Mouse (Mus musculus) limb, embryonic 12.5 days (tissue): ENCODE data around the gene Rmdn3. TPM values are rescaled to one million over a fixed set of nuclear protein-coding genes. Genes with fewer than 3 reads are reported as not detected.
A peak's percentile ranks its signal among the peaks of the same experiment; 100 is the strongest.

ENCODE experiments used
- ATAC-seq: fragments of 200-750 bp; cut with Nextera tagmentation; 2 replicates; pipeline ENCODE4 v1.8.0; 2017; ENCODE audit warnings: low read depth, moderate TSS enrichment; ENCODE audit not compliant: insufficient number of reproducible peaks, insufficient read depth, low FRiP score, low TSS enrichment
- H3K27ac ChIP-seq: fragments of 300-500 bp; sonication (generic); 2 replicates; pipeline ENCODE4 v1.5.1; 2016; ENCODE audit warnings: mild to moderate bottlenecking, moderate library complexity
- H3K27me3 ChIP-seq: fragments of 300-500 bp; sonication (generic); 2 replicates; pipeline ENCODE4 v1.6.1; 2016; ENCODE audit warnings: mild to moderate bottlenecking, moderate library complexity
- H3K36me3 ChIP-seq: fragments of 300-500 bp; sonication (generic); 2 replicates; pipeline ENCODE4 v1.6.1; 2016; ENCODE audit warnings: mild to moderate bottlenecking, moderate library complexity
- H3K4me1 ChIP-seq: fragments of 300-500 bp; sonication (generic); replicated peaks from 2 replicates; pipeline ENCODE4 v1.6.1; 2016
- H3K4me2 ChIP-seq: fragments of 300-500 bp; sonication (generic); 2 replicates; pipeline ENCODE4 v1.6.1; 2016; ENCODE audit warnings: mild to moderate bottlenecking, moderate library complexity
- H3K4me3 ChIP-seq: fragments of 300-500 bp; sonication (generic); replicated peaks from 2 replicates; pipeline ENCODE4 v1.5.1; 2016; ENCODE audit warnings: mild to moderate bottlenecking
- H3K9ac ChIP-seq: fragments of 300-500 bp; sonication (generic); replicated peaks from 2 replicates; pipeline ENCODE4 v1.6.1; 2016; ENCODE audit warnings: mild to moderate bottlenecking, moderate library complexity
- H3K9me3 ChIP-seq: fragments of 300-500 bp; sonication (generic); 2 replicates; pipeline ENCODE4 v1.6.1; 2016; ENCODE audit warnings: mild to moderate bottlenecking, moderate library complexity
- WGBS: fragments of 180-500 bp; shearing (Covaris S2); methylation state at CpG from one replicate; pipeline ENCODE4 v1.1.7; 2016; 5-methylcytosine and 5-hydroxymethylcytosine counted together
- polyA plus RNA-seq: library from polyadenylated mRNA; unstranded; fragments of >200 nt; fragmentation: Nextera tagmentation; extraction: Ambion mirVana; gene quantifications from 2 replicates; pipeline ENCODE4 v1.2.1, GENCODE M21; 2016

Gene Rmdn3
- polyA plus RNA-seq, 1 experiment from 2014 or later, result 47.1 TPM

- H3K36me3 ChIP-seq, result peaks cover 91% of the 10 kb centered on the region
- H3K4me3 ChIP-seq, result no peak overlapping the region
- H3K27me3 ChIP-seq, result no peaks in the 10 kb centered on the region
- no peak overlapping the region for H3K4me2 ChIP-seq
- WGBS, result 86% methylated on average over 22 of the region's 22 CpGs
- H3K4me1 ChIP-seq, result no peaks in the 10 kb centered on the region
- H3K9me3 ChIP-seq, result peaks cover 5% of the 10 kb centered on the region; the same call in 1 of the 2 replicates
- ATAC-seq, result no peak
- no peak overlapping the region for H3K9ac ChIP-seq
- H3K27ac ChIP-seq, result no peak overlapping the region
Measured at GRCm38 (mm10) chr2:119147160-119147678, 9.6 kb downstream of the Rmdn3 start.

- no peaks in the 10 kb centered on the region for H3K4me1 ChIP-seq
- WGBS, result 92% methylated on average over 6 of the region's 6 CpGs
Measured at GRCm38 (mm10) chr2:119146435-119146834, 10.4 kb downstream of the Rmdn3 start.

GRCm38 (mm10) chr2:119145199-119145598, 11.6 kb downstream of the Rmdn3 start:
- Histone ChIP-seq H3K36me3 (peaks cover 90% of the 10 kb centered on the region), H3K27ac (no peak overlapping the region), H3K4me1 (no peaks in the 10 kb centered on the region), H3K27me3 (no peaks in the 10 kb centered on the region), H3K9me3 (peaks cover 5% of the 10 kb centered on the region; the same call in 1 of the 2 replicates), H3K4me3 (no peak overlapping the region), H3K9ac (no peak overlapping the region), H3K4me2 (no peak overlapping the region)
- WGBS, result 93% methylated on average over 2 of the region's 2 CpGs
- no peak for ATAC-seq

More at GRCm38 (mm10) chr2:119146435-119146834, 10.4 kb downstream of the Rmdn3 start:
- no peak overlapping the region for H3K4me2 ChIP-seq
- no peaks in the 10 kb centered on the region for H3K27me3 ChIP-seq
- H3K27ac ChIP-seq, result no peak overlapping the region
- H3K9ac ChIP-seq, result no peak overlapping the region
- no peak overlapping the region for H3K4me3 ChIP-seq
- H3K9me3 ChIP-seq, result peaks cover 5% of the 10 kb centered on the region; the same call in 1 of the 2 replicates
- no peak for ATAC-seq
- peaks cover 91% of the 10 kb centered on the region for H3K36me3 ChIP-seq

GRCm38 (mm10) chr2:119136346-119136898, 20.4 kb downstream of the Rmdn3 start:
- no peak overlapping the region for H3K4me2 ChIP-seq
- peaks cover 94% of the 10 kb centered on the region for H3K36me3 ChIP-seq
- no peak overlapping the region for H3K27ac ChIP-seq
- H3K4me3 ChIP-seq, result no peak overlapping the region
- no peak overlapping the region for H3K9ac ChIP-seq
- 87% methylated on average over 5 of the region's 5 CpGs for WGBS
- H3K9me3 ChIP-seq, result no peaks in the 10 kb centered on the region
- ATAC-seq, result no peak
- H3K27me3 ChIP-seq, result no peaks in the 10 kb centered on the region
- H3K4me1 ChIP-seq, result no peaks in the 10 kb centered on the region

GRCm38 (mm10) chr2:119113121-119113925, 43.5 kb downstream of the Rmdn3 start:
- Histone ChIP-seq H3K27ac (peak overlapping the region; percentile 89), H3K27me3 (no peaks in the 10 kb centered on the region), H3K9ac (peak overlapping the region; percentile 65), H3K4me3 (peak overlapping the region; percentile 72), H3K4me1 (peaks cover 15% of the 10 kb centered on the region), H3K9me3 (no peaks in the 10 kb centered on the region), H3K36me3 (peaks cover 30% of the 10 kb centered on the region), H3K4me2 (peak overlapping the region; percentile 86)
- ATAC-seq, result no peak
- WGBS, result 15% methylated on average over 20 of the region's 20 CpGs

GRCm38 (mm10) chr2:119112438-119113112, 44.3 kb downstream of the Rmdn3 start, which contains the start of gene Rad51:
Rad51 (plus strand) TSS chr2:119112793.
- H3K27me3 ChIP-seq, result no peaks in the 10 kb centered on the region
- H3K4me2 ChIP-seq, result peak within 1 kb of the TSS; percentile 86
- H3K4me1 ChIP-seq, result peaks cover 15% of the 10 kb centered on the region
- peak; percentile 87 for ATAC-seq
- peak within 1 kb of the TSS; percentile 89 for H3K27ac ChIP-seq
- H3K4me3 ChIP-seq, result peak within 1 kb of the TSS; percentile 72
- peaks cover 28% of the 10 kb centered on the region for H3K36me3 ChIP-seq
- no peaks in the 10 kb centered on the region for H3K9me3 ChIP-seq
- H3K9ac ChIP-seq, result peak within 1 kb of the TSS; percentile 65
- WGBS, result under 1% methylated on average over 50 of the region's 51 CpGs

GRCm38 (mm10) chr2:119111060-119111459, 45.8 kb downstream of the Rmdn3 start:
- WGBS, result 85% methylated on average over 3 of the region's 3 CpGs
- ATAC-seq, result no peak
- Histone ChIP-seq H3K27me3 (no peaks in the 10 kb centered on the region), H3K9me3 (no peaks in the 10 kb centered on the region), H3K9ac (no peak overlapping the region), H3K36me3 (peaks cover 17% of the 10 kb centered on the region; the same call in 1 of the 2 replicates), H3K4me2 (no peak overlapping the region), H3K4me1 (peaks cover 15% of the 10 kb centered on the region), H3K4me3 (no peak overlapping the region), H3K27ac (no peak overlapping the region)

- Histone ChIP-seq H3K4me3 (no peak overlapping the region), H3K27me3 (no peaks in the 10 kb centered on the region), H3K4me1 (peaks cover 8% of the 10 kb centered on the region), H3K4me2 (no peak overlapping the region), H3K27ac (no peak overlapping the region), H3K9ac (no peak overlapping the region), H3K36me3 (peaks cover 27% of the 10 kb centered on the region), H3K9me3 (no peaks in the 10 kb centered on the region)
- WGBS, result 55% methylated on average over 4 of the region's 4 CpGs
- ATAC-seq, result no peak
Measured at GRCm38 (mm10) chr2:119108554-119108953, 48.3 kb downstream of the Rmdn3 start.

- peaks cover 47% of the 10 kb centered on the region for H3K36me3 ChIP-seq
- ATAC-seq, result no peak
- no peak overlapping the region for H3K9ac ChIP-seq
- 86% methylated on average over 5 of the region's 5 CpGs for WGBS
- no peaks in the 10 kb centered on the region for H3K27me3 ChIP-seq
- H3K4me2 ChIP-seq, result no peak overlapping the region
- no peak overlapping the region for H3K27ac ChIP-seq
- no peaks in the 10 kb centered on the region for H3K9me3 ChIP-seq
- H3K4me3 ChIP-seq, result no peak overlapping the region
- H3K4me1 ChIP-seq, result 0 out of 2 replicates have a peak, but pooled peaks cover under 1% of the 10 kb centered on the region
Measured at GRCm38 (mm10) chr2:119106583-119106982, 50.3 kb downstream of the Rmdn3 start.

- Histone ChIP-seq H3K27me3 (no peaks in the 10 kb centered on the region), H3K9me3 (no peaks in the 10 kb centered on the region), H3K4me1 (no peaks in the 10 kb centered on the region), H3K27ac (no peak overlapping the region), H3K36me3 (peaks cover 54% of the 10 kb centered on the region), H3K4me3 (no peak overlapping the region), H3K4me2 (no peak overlapping the region), H3K9ac (no peak overlapping the region)
- ATAC-seq, result no peak
Measured at GRCm38 (mm10) chr2:119101552-119101951, 55.3 kb downstream of the Rmdn3 start.
